Mouse (Mus musculus) spleen, postnatal 10 days (tissue): ENCODE measurements around the gene Alox12e.
A peak's percentile ranks its signal among the peaks of the same experiment; 100 is the strongest.

Source experiments
- DNase-seq, 2 experiments: peaks; one replicate each; pipeline ENCODE4 v3.0.0; 2021 to 2022; ENCODE audit warnings: low spot score in 2 of 2

Gene Alox12e

GRCm38 (mm10) chr11:70285686-70286085 is 36.7 kb downstream of the Alox12e start:
- no peak for DNase-seq

GRCm38 (mm10) chr11:70284757-70285156 is 37.7 kb downstream of the Alox12e start:
- DNase-seq: no peak

GRCm38 (mm10) chr11:70283666-70284065 is 38.8 kb downstream of the Alox12e start:
- DNase-seq: no peak

GRCm38 (mm10) chr11:70280441-70280840 is 42.0 kb downstream of the Alox12e start:
- DNase-seq: peak in 1 of 2 experiments; percentile 42

GRCm38 (mm10) chr11:70278961-70279360 is 43.5 kb downstream of the Alox12e start:
- no peak for DNase-seq

GRCm38 (mm10) chr11:70271641-70272040 is 50.8 kb downstream of the Alox12e start:
- DNase-seq: no peak

GRCm38 (mm10) chr11:70266405-70266804 is 56.0 kb downstream of the Alox12e start:
- no peak for DNase-seq

GRCm38 (mm10) chr11:70265819-70266218 is 56.6 kb downstream of the Alox12e start:
- no peak for DNase-seq
